ENCODE assay signal across 13 mouse cellular contexts in the genomic region with DNA sequence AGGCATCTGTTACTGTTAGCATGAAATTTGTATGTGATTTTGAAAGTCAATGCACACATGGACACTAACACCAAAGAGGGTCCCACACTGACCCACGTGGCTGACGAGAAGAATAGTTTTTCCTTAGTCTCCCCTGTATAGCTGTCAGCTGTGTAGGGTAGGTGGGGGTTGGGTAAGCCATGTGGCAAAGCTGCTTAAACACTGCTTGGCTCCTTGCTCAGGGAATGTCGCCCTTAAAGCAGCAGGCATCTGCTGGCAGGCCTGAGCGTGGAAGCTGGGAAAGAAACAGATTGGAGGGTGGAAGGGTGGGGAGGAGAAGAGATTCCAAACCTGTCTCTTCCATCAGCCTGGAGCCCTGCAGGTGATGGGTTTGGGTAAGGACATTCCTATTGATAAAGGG. TPM values are rescaled to one million over a fixed set of nuclear protein-coding genes. Genes with fewer than 3 reads are reported as not detected.
A peak's percentile ranks its signal among the peaks of the same experiment; 100 is the strongest.
DNase-seq lines count a peak whose midpoint lies in the region; ATAC-seq and TF ChIP-seq lines count a peak whose summit lies in the region.
"Had no signal": no experiment of that assay in that cellular context is flagged by ENCODE, and none has a peak within 500 bp of the region (broad histone marks: within the 10 kb centered on the region; RNA-seq: fewer than 3 reads in every experiment).

No protein-coding gene starts in this region.

- intact Hi-C loops in left cerebral cortex, postnatal 25 days (cut with DNase I): no loop called here

- WGBS in heart, embryonic 13.5 days: 9% methylated on average over 4 of the region's 4 CpGs
- WGBS in heart, embryonic 10.5 days: 30% methylated on average over 4 of the region's 4 CpGs
- WGBS in forebrain, embryonic 15.5 days: 10% methylated on average over 4 of the region's 4 CpGs
- WGBS in stomach, postnatal 0 days: 32% methylated on average over 4 of the region's 4 CpGs

- H3K4me1 ChIP-seq in heart, embryonic 13.5 days: peaks cover 67% of the 10 kb centered on the region
- H3K4me1 ChIP-seq in heart, embryonic 10.5 days: peaks cover 63% of the 10 kb centered on the region
- H3K4me1 ChIP-seq in forebrain, embryonic 15.5 days: peaks cover 86% of the 10 kb centered on the region
- H3K4me1 ChIP-seq in stomach, postnatal 0 days (replicated peaks; ENCODE audit: control insufficient read depth, insufficient read depth): 0 out of 2 replicates have a peak, but pooled peaks cover 3% of the 10 kb centered on the region

- TF ChIP-seq CTCF in brain, embryonic 14.5 days (IDR thresholded peaks at IDR 0.05; ENCODE audit: borderline replicate concordance, extremely low read depth, insufficient read depth, insufficient read length): no peak
- TF ChIP-seq CTCF in stomach, postnatal 0 days (IDR thresholded peaks at IDR 0.05; ENCODE audit: low read depth): no peak

- H3K27me3 ChIP-seq in heart, embryonic 13.5 days (replicated peaks): no peaks in the 10 kb centered on the region
- 0 out of 2 replicates have a peak, but pooled peaks cover 2% of the 10 kb centered on the region for H3K27me3 ChIP-seq in heart, embryonic 10.5 days (ENCODE audit: insufficient read depth, poor library complexity, severe bottlenecking)
- no peaks in the 10 kb centered on the region for H3K27me3 ChIP-seq in forebrain, embryonic 15.5 days
- no peaks in the 10 kb centered on the region for H3K27me3 ChIP-seq in stomach, postnatal 0 days (ENCODE audit: control insufficient read depth, insufficient read depth, low read length)
- H3K27me3 ChIP-seq: stomach, embryonic 15.5 days had no signal

- peak overlapping the region; percentile 28; the same call in 1 of the 2 replicates for H3K9ac ChIP-seq in heart, embryonic 13.5 days
- H3K9ac ChIP-seq in forebrain, embryonic 15.5 days (replicated peaks): no peak overlapping the region
- H3K9ac ChIP-seq in stomach, postnatal 0 days (ENCODE audit: low read length): no peak overlapping the region
- H3K9ac ChIP-seq: liver, postnatal 0 days; stomach, embryonic 15.5 days had no signal

- H3K36me3 ChIP-seq in heart, embryonic 13.5 days: peaks cover 17% of the 10 kb centered on the region
- H3K36me3 ChIP-seq in heart, embryonic 10.5 days: peaks cover 14% of the 10 kb centered on the region
- no peaks in the 10 kb centered on the region for H3K36me3 ChIP-seq in forebrain, embryonic 15.5 days
- no peaks in the 10 kb centered on the region for H3K36me3 ChIP-seq in stomach, postnatal 0 days (ENCODE audit: control insufficient read depth, insufficient read depth, low read length)
- H3K36me3 ChIP-seq: stomach, embryonic 15.5 days had no signal

- no peak for TF ChIP-seq EP300 in stomach, postnatal 0 days (optimal IDR thresholded peaks at IDR 0.05)

- 0 out of 2 replicates have a peak, but pooled peaks have one; percentile 15 for ATAC-seq in heart, embryonic 13.5 days (ENCODE audit: extremely low read depth, insufficient number of reproducible peaks, low FRiP score, low TSS enrichment)
- peak; percentile 72 for ATAC-seq in forebrain, embryonic 15.5 days (replicated peaks)
- ATAC-seq in erythroblast, adult 5-6 weeks (replicated peaks; ENCODE audit: low FRiP score, poor library complexity, severe bottlenecking): no peak
- no peak for ATAC-seq in stomach, postnatal 0 days (ENCODE audit: low FRiP score, low TSS enrichment)
- ATAC-seq: liver, postnatal 0 days had no signal

- H3K4me3 ChIP-seq in heart, embryonic 13.5 days: no peak overlapping the region
- H3K4me3 ChIP-seq in heart, embryonic 10.5 days: no peak overlapping the region
- no peak overlapping the region for H3K4me3 ChIP-seq in forebrain, embryonic 15.5 days
- H3K4me3 ChIP-seq in stomach, postnatal 0 days (ENCODE audit: low read depth, low read length): no peak overlapping the region
- H3K4me3 ChIP-seq: stomach, embryonic 15.5 days had no signal

- H3K27ac ChIP-seq in heart, embryonic 13.5 days (replicated peaks): no peak overlapping the region
- no peak overlapping the region; the same call in 1 of the 2 replicates for H3K27ac ChIP-seq in heart, embryonic 10.5 days
- peak overlapping the region; percentile 92 for H3K27ac ChIP-seq in forebrain, embryonic 15.5 days (replicated peaks)
- H3K27ac ChIP-seq in stomach, postnatal 0 days (replicated peaks): no peak overlapping the region
- H3K27ac ChIP-seq: stomach, embryonic 15.5 days had no signal

- no peak for TF ChIP-seq POLR2A in brain, embryonic 14.5 days (IDR thresholded peaks at IDR 0.05; ENCODE audit: borderline replicate concordance, extremely low read depth, insufficient read depth, insufficient read length, poor library complexity, severe bottlenecking)

- no peak overlapping the region for H3K4me2 ChIP-seq in heart, embryonic 13.5 days
- no peak overlapping the region for H3K4me2 ChIP-seq in forebrain, embryonic 15.5 days (replicated peaks)
- no peak overlapping the region for H3K4me2 ChIP-seq in stomach, postnatal 0 days (replicated peaks; ENCODE audit: low read depth)

- H3K9me3 ChIP-seq in heart, embryonic 13.5 days: no peaks in the 10 kb centered on the region
- H3K9me3 ChIP-seq in heart, embryonic 10.5 days: no peaks in the 10 kb centered on the region
- no peaks in the 10 kb centered on the region for H3K9me3 ChIP-seq in forebrain, embryonic 15.5 days
- no peaks in the 10 kb centered on the region for H3K9me3 ChIP-seq in stomach, postnatal 0 days (ENCODE audit: control insufficient read depth, low read length)
- H3K9me3 ChIP-seq: stomach, embryonic 15.5 days had no signal

- no peak for DNase-seq in heart, embryonic 10.5 days (ENCODE audit: low spot score)
- peak; percentile 94 for DNase-seq in brain, embryonic 14.5 days (ENCODE audit: low read depth)
- DNase-seq in left cerebral cortex, postnatal 25 days (ENCODE audit: low spot score in 2 of 2): peak; percentile 74 to 93
- no peak for DNase-seq in liver
- DNase-seq in stomach, postnatal 0 days (ENCODE audit: low spot score): no peak
- DNase-seq: B cell, adult 2 months; gastrocnemius, postnatal 14 days; kidney, adult 9 months; liver, postnatal 0 days had no signal

RNA-seq across cellular contexts. Expression of a gene that starts 22.5 kb away (rescaled TPM):
- polyA plus RNA-seq in heart, embryonic 13.5 days (2015; fragmentation: Nextera tagmentation; extraction: Ambion mirVana): 4.6 and 4.9 TPM in 2 replicates
- polyA plus RNA-seq in heart, embryonic 10.5 days (2016; fragmentation: Nextera tagmentation; extraction: Ambion mirVana): 2.0 and 3.0 TPM in 2 replicates
- 10.0 and 19.2 TPM in 2 replicates for polyA plus RNA-seq in brain, embryonic 14.5 days (2012; rRNA removed)
- 10.2 and 11.2 TPM in 2 replicates for polyA plus RNA-seq in forebrain, embryonic 15.5 days (2015; fragmentation: Nextera tagmentation; extraction: Ambion mirVana)
- under 1 TPM; 0.69 to 0.96 TPM for total RNA-seq in left cerebral cortex, postnatal 25 days (2021)
- total RNA-seq in erythroblast, adult 5-6 weeks (2015; ENCODE audit: low replicate concordance): not detected in 2 replicates
- total RNA-seq in erythroblast, adult 5-6 weeks (2017; ENCODE audit: low replicate concordance): not detected in 2 replicates
- polyA plus RNA-seq in stomach, postnatal 0 days (2015; fragmentation: Nextera tagmentation; extraction: Ambion mirVana): 8.4 and 10.1 TPM in 2 replicates

RNA-seq across cellular contexts. Expression of a gene that starts 59.2 kb away (rescaled TPM):
- polyA plus RNA-seq in heart, embryonic 13.5 days (2015; fragmentation: Nextera tagmentation; extraction: Ambion mirVana): 0.09 and 0.20 TPM in 2 replicates
- 0.05 and 0.30 TPM in 2 replicates for polyA plus RNA-seq in heart, embryonic 10.5 days (2016; fragmentation: Nextera tagmentation; extraction: Ambion mirVana)
- 173 and 174 TPM in 2 replicates for polyA plus RNA-seq in brain, embryonic 14.5 days (2012; rRNA removed)
- 243 and 249 TPM in 2 replicates for polyA plus RNA-seq in forebrain, embryonic 15.5 days (2015; fragmentation: Nextera tagmentation; extraction: Ambion mirVana)
- 100 to 1,000 TPM; 145 to 168 TPM for total RNA-seq in left cerebral cortex, postnatal 25 days (2021)
- not detected in 2 replicates for total RNA-seq in erythroblast, adult 5-6 weeks (2015; ENCODE audit: low replicate concordance)
- not detected in 2 replicates for total RNA-seq in erythroblast, adult 5-6 weeks (2017; ENCODE audit: low replicate concordance)
- polyA plus RNA-seq in stomach, postnatal 0 days (2015; fragmentation: Nextera tagmentation; extraction: Ambion mirVana): 1.2 and 1.4 TPM in 2 replicates
- polyA plus RNA-seq: liver, postnatal 0 days had no signal

Comparison
In these comparisons a context has a peak if more than half of its experiments do, and no peak if none do; other contexts are left out.
1. ATAC-seq: peak in heart, embryonic 13.5 days (single experiment) and forebrain, embryonic 15.5 days (single experiment); none in erythroblast, adult 5-6 weeks (single experiment) and stomach, postnatal 0 days (single experiment).
2. DNase-seq: peak in brain, embryonic 14.5 days (single experiment) and left cerebral cortex, postnatal 25 days (2 of 2); none in heart, embryonic 10.5 days (single experiment), liver (single experiment) and stomach, postnatal 0 days (single experiment).
3. RNA of a gene that starts 59.2 kb away (polyA plus RNA-seq): 243 to 249 TPM in forebrain, embryonic 15.5 days and 173 to 174 TPM in brain, embryonic 14.5 days; 1.2 to 1.4 TPM in stomach, postnatal 0 days, 0.05 to 0.30 TPM in heart, embryonic 10.5 days and 0.09 to 0.20 TPM in heart, embryonic 13.5 days; every median in the first group is over 10 times any median in the second.